Mouse (Mus musculus): ENCODE data around the gene Ptprm.

DNA sequence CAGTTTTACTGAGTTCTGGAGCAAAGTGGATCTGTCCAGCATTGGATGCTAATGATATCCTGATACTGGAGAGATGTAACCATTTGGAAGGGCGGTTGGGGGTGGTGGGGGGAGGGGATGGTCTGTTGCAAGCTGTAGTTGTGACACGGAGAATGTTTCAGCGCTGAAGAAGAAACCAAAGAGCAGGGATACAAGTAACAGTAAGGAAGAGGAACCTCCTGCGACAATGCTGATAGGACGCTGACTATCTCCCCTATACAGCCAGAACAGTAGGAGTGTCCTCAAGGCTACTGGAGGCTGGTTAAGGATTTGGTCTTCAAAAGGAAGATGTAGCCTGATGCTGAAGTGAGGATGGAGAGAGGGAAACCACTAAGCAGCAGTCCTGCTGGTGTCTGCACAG is 160.5 kb downstream of the Ptprm start:
- TF ChIP-seq CTCF (IDR thresholded peaks at IDR 0.05; ENCODE audit: insufficient read depth, low read depth, low read length) = no peak
- no peak for TF ChIP-seq POLR2A (IDR thresholded peaks at IDR 0.05; ENCODE audit: insufficient read depth, low read depth, low read length)
